Mouse (Mus musculus) A20 (cell line): ENCODE results near the gene Mrpl40.

ENCODE experiments used
- DNase-seq: peaks from one replicate; pipeline ENCODE4 v3.0.0-alpha.2; 2011; ENCODE audit warnings: low read depth, low spot score

Mrpl40 gene

DNA sequence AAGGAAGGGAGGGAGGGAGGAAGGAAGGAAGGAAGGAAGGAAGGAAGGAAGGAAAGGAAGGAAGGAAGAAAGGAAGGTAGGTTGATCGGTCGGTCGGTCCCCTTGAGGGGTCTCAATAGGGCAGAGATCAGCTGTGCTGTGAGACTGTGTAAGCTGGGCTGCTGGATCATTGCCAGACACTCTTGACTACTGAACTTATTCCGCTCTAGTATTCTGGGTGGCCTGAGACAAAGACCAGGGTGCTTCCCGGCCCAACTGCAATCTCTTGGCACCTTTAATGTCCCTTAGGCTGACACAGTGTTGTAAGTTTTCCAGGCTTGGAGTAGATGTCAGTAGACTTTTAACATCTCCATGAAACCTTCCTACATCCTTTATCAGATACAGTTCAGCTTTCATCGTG, 47.6 kb downstream of the Mrpl40 start:
- no peak for DNase-seq

DNA sequence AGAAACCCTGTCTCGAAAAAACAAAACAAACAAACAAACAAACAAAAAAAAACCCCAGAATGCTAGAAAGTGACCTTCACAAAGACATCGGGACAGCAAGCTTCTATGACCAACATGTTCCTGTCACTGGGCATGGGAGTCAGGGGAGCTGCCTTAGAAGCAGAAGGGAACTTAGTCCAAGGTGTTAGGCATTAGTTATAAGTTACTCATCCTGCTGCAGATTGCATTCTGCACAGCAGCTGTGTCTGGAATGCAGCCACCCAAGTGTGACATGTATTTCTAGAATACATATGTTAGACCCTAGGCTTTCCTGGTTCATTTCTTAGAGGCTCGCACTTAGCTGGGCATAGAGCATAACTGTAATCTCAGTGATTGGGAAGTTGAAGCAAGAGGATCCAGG, 48.0 kb downstream of the Mrpl40 start:
- no peak for DNase-seq

DNA sequence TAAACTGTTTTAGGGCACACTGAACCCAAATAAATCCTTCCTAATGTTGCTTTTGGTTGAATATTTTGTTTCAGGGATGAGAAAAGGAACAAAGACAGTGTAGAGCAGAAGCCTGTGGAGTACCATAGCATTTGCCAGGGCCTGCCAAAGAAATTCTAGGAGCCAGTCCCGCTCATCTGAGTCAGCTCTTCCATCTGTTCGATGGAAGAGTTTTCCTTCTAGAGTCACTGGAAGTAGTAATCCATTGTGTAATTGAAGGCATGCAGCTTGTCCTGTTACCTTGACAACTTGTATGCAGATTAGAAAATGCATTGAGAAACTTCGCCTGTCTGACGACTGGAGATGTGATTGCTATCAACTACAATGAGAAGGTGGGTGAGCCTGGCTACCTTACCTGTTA, 53.7 kb downstream of the Mrpl40 start:
- DNase-seq, result no peak

DNA sequence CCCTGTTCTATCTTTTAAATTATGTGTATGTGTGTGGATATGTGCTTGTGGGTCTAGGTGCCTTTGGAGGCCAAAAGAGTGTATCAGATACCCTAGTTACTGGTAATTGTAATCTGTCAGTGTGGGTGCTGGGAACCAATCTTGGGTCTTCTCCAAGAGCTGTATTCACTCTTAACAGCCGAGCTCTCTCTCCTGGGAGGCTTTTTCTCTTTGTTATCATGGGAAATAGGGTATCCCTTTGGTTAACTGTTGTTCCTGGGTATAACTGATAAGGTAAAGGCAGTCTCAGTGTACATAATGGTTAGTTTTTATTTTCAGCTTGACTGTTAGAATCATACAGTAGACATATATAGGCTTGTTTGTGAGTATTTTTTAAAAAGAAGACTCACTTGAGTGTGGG, 54.3 kb downstream of the Mrpl40 start:
- DNase-seq, result no peak
